Mouse (Mus musculus) heart, postnatal 4 days (tissue): Measurements from ENCODE around the gene Ensa. TPM values are rescaled to one million over a fixed set of nuclear protein-coding genes. Genes with fewer than 3 reads are reported as not detected.

Experiments used
- DNase-seq: peaks from one replicate; pipeline ENCODE4 v3.0.0; 2021
- total RNA-seq, 2 experiments: library from RNA; stranded (reverse); gene quantifications; 2 replicates each; pipeline ENCODE4 v1.2.3; 2021

Gene Ensa
- total RNA-seq, 2 experiments from 2014 or later: 49.2 to 50.5 TPM

DNA sequence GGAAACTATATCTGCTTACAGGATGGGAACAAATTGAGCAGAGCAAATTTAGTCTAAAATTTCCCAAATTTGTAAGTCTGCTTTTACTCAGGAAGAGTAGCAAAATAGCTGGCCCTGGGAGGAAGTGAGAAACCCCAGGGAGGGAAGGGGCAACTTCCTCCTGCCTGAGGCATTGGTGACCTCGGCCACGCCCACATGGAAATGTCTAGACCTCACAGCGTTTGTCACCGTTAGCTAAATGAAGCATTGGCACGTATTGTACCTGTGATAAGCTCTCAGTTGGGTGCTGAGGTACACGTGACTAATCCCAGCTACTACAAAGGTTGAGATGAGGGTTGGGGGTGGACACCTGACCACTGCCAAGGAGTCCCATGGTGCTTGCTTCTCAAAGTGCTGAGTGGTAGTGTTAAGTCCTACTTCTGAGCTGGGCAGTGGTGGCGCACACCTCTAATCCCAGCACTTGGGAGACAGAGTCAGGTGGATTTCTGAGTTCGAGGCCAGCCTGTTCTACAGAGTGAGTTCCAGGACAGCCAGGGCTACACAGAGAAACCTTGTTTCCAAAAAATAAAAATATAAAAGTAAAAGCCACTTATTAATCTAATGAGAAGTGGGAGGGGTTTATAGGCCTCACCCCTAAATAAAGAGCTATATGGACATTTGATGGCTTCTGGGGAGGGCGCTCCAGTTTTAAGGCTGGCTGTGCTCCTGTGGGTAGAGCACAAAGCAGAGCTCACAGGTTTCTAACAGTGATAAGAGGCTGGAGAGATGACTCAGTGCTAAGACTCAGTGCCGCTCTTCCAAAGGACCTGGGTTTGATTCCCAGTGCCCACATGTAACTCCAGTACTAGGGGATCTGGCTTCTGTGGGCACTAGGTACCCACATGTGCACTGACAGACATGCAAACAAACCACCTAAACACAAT, 20.8 kb downstream of the Ensa start:
- DNase-seq: no peak

DNA sequence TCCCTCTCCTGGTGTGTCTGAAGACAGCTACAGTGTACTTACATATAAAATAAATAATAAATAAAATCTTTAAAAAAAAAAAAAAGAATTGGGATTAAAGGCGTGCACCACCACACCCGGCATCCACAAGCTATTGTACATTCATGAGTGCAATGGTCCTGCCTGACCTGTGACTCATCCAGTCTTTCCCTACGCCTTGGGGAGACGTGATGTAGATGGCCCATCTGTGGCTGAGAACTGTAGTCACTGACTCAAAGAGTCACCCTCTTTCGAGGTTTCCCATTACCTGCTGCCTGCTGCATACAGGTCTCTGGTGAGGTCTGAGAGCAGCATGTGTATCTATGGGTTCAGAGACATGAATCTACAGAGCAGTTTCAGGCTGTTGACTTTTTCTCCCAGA, 23.2 kb downstream of the Ensa start:
- no peak for DNase-seq

GRCm38 (mm10) chr3:95650276-95651032, 25.7 kb downstream of the Ensa start:
- DNase-seq: peak; percentile 62

DNA sequence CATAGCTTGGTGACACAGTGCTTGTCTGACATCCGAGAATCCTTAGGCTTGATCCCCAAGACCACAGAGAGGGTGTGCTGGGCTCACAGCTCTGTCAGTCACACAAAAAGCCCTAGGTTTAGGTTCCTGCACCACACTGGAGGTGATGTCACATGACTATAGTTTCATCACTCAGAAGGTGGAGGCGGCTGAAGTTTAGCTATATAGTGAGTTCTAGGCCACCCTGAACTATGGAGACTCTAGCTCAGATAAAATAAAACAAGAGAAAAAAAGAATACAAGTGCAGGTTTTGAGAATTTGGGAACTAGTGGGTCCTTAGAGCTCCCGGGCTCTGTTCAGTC, 26.2 kb downstream of the Ensa start:
- DNase-seq: no peak

DNA sequence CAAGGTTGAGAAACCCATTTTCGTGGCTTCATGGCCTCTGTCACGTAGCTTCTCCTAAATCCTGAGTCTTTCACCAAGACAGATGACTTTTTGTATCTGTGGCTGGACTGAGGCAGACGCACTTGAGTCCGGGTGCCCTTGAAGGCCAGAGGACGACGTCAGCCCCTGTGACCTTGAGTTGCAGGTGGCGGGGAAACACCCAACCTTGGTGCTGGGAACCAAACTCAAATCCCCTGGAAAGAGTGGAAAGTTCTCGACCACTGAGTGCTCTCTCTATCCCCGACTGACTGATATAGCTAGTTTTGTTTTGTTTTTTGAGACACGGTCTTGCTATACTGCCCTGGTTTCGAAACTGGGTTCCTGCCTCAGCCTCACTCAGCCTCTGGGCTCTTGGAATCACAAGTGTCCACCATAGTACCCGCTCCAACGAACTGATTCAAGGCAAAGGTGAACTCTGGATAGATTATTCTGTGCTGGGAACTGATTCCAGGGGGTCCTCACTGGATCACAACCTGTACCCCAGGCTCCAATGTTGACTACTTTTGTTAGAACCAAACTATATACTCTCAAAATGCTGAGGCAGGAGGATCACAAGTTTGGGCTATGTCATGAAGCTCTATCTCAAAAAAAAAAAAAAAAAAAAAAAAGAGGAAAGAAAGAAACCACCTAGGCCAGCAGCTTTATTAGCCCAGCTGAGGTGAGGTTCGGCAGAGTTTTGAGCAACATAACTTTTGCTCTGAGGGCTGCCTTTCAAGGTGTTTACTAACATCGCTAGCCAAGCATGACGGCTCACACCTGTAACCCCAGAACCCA, 26.8 kb downstream of the Ensa start:
- DNase-seq: no peak

GRCm38 (mm10) chr3:95652204-95652811, 27.5 kb downstream of the Ensa start:
- DNase-seq: no peak

- no peak for DNase-seq
Measured at GRCm38 (mm10) chr3:95652871-95653270, 28.1 kb downstream of the Ensa start.

GRCm38 (mm10) chr3:95653473-95654034, 28.8 kb downstream of the Ensa start:
- DNase-seq: no peak

DNA sequence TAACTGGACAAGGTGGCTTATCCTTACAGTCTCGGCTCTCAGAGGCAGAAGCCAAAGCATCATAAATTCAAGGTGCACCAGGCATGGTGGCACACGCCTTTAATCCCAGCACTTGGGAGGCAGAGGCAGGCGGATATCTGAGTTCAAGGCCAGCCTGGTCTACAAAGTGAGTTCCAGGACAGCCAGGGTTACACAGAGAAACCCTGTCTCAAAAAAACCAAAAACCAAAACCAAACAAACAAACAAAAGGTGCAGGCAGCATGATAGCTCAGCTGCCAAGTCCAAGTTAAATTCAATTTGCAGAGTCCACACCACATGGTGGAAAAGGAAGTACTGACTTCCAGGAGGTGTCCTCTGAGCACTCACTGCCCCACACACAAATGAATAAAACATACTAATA, 29.6 kb downstream of the Ensa start:
- peak; percentile 3 for DNase-seq

GRCm38 (mm10) chr3:95655437-95655836, 30.6 kb downstream of the Ensa start:
- DNase-seq: peak; percentile 7

- no peak for DNase-seq
Measured at GRCm38 (mm10) chr3:95657108-95657507, 32.3 kb downstream of the Ensa start.

GRCm38 (mm10) chr3:95657711-95658110, 32.9 kb downstream of the Ensa start:
- DNase-seq: no peak

DNA sequence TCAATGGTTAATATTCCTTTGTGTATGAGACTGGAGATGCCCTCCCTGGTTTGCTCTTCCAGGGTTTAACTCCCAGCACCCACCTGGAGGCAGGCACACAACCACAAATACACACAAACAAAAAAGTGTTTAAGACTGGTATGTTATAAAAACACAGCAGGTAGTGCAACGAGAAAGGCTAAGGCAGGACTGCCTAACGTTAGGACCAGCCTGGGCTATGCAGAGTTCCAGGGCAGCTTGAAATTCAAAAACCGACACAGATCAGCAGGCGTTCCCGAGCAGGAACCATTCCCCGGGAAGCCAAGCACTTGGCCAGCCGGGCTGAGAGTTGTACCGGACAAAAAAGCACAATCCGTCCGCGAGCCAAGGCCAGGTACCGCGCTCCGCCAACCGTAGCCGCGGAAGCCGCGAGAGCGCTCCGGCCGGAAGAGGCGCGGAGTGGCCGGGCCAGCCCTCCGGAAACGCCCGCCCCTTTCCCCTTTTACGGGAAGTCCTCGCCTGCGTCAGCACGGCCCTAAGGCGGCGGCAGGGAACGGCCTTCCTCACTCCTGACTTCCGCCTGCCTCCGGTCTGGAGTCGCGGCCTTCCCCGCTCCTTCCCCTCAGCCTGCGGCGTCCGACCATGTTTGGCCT, 33.6 kb downstream of the Ensa start, which contains the start of gene Mcl1:
Gene Mcl1 (plus strand): TSS at position 553 of the 632 bp plus-strand sequence.
- peak; percentile 97 for DNase-seq

- peak; percentile 86 for DNase-seq
Measured at GRCm38 (mm10) chr3:95658868-95659712, 34.3 kb downstream of the Ensa start.

DNA sequence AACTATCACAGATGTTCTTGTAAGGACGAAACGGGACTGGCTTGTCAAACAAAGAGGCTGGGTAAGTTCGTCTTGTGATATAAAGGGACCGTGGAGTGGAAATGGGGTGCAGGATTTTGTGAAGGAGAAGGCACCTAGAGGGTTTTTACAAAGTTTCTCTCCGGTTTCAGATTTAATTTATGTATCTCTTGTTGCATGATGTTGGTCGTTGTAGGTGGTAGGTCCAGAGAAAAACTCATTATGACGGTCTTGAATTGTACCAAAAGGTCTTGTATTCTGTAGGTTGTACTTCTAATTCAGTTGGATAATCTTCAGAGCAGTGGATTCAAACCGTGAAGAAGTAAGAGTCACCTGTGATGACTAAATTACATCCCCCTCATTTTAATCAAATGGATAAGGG, 35.2 kb downstream of the Ensa start:
- DNase-seq: no peak

DNA sequence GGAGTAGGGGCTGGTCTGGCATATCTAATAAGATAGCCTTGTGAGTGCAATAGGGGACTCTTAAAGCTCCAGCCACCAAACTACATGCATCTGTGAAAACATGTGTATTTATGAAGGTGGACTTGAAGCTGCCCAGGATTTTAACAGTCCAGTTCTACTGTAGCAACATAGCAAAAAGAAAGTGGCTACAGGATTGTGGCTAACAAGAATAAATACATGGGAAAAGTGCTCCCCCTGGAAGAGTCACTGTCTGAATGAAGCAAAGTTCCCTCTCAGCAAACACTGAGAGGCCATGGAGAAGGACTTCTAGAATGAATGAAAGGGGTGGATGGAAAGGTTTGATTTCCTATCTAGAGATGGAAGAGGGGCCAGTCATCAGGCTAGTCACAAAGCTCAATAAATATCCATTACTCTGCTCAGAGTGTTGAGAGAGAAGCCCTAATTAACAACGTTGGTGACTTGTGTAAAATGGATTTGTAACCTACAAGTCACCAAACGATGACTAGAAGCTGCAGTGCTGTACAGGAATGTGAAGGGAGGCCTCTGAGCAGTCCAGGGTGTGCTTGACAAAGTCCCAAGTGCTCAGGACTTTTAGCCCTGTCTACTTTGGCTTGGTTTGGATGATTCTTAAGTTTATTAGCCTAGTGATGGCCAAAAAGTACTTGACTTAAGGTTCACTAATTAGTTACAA, 36.1 kb downstream of the Ensa start:
- peak; percentile 7 for DNase-seq

- peak; percentile 34 for DNase-seq
Measured at GRCm38 (mm10) chr3:95661945-95662715, 37.3 kb downstream of the Ensa start.

- peak; percentile 7 for DNase-seq
Measured at GRCm38 (mm10) chr3:95662724-95663449, 38.1 kb downstream of the Ensa start.
